Mouse (Mus musculus): ENCODE measurements around the gene Gm21789.
"Not testable (repeated sequence)": the region's sequence is repeated elsewhere in the genome, so short reads cannot be mapped to it uniquely, and the experiment has no call there.

Gm21789 gene

DNA sequence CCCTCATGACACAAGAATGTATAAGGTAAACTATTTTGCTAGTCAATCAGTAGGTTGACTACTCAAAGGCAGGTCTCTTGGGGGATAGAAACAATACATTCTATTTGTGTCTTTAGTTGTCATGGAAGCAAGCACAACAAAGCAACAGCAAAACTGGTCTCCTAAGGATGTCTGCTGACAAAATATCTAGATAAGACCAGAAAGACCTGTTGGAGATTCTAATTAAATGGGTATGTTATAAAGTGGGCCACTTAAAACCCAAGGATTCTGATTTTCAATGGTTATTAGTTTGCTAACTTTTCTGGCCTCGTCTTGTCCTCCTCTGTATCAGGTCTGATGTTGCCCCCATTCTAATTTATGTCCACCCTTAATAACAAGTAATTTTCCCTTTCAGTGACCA, at the start of gene Gm21789:
TSS of gene Gm21789 (plus strand) at position 301 of the 400 bp plus-strand sequence.
- DNase-seq (ENCODE audit: low spot score), result not testable (repeated sequence)

DNA sequence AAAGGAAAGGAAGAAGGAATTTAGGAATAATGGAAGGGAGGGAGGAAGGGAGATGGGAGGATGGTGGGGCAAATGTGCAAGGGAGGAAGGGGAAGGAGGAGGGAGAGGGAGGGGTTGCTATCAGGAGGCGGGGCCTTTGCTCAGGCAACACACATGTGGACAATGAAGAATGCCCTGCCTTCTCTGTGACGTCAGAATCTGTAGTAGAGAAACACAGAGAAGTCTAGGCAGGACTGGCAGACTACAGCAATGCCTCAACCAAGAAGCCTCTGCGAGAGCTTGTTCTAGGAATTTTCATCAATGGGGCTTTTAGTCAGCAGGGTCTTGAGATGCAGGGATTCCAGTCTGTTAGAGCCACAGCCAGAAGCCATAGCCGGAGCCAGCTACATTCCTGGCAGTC, 47.2 kb upstream of the Gm21789 start, which contains the start of gene Btbd35f30:
TSS of gene Btbd35f30 (plus strand) at position 301 of the 400 bp plus-strand sequence.
- not testable (repeated sequence) for DNase-seq (ENCODE audit: low spot score)

DNA sequence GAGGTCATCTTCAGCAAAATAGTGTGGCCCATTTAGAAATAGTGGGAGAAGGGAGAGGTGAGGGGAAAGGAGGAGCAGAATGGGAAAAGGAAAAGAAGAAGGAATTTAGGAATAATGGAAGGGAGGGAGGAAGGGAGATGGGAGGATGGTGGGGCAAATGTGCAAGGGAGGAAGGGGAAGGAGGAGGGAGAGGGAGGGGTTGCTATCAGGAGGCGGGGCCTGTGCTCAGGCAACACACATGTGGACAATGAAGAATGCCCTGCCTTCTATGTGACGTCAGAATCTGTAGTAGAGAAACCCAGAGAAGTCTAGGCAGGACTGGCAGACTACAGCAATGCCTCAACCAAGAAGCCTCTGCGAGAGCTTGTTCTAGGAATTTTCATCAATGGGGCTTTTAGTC, 32.0 kb downstream of the Gm21789 start, which contains the start of gene Btbd35f5:
TSS of gene Btbd35f5 (plus strand) at position 301 of the 400 bp plus-strand sequence.
- DNase-seq (ENCODE audit: low spot score), result not testable (repeated sequence)

Measured in urinary bladder, postnatal 14 days (tissue).